Mouse (Mus musculus): Measurements from ENCODE around the gene Hist1h2aa. TPM values are rescaled to one million over a fixed set of nuclear protein-coding genes. Genes with fewer than 3 reads are reported as not detected.

The Hist1h2aa gene
- polyA plus RNA-seq, 1 experiment from 2014 or later, result not detected

GRCm38 (mm10) chr13:23911335-23911734 is 22.9 kb upstream of the Hist1h2aa start:
- H3K36me3 ChIP-seq (ENCODE audit: control insufficient read depth, insufficient read depth), result no peaks in the 10 kb centered on the region
- no peaks in the 10 kb centered on the region for H3K27me3 ChIP-seq (ENCODE audit: control insufficient read depth, insufficient read depth, low read length)
- H3K9me3 ChIP-seq (replicated peaks; ENCODE audit: control insufficient read depth, low read length), result no peaks in the 10 kb centered on the region
- no peak overlapping the region for H3K4me2 ChIP-seq (ENCODE audit: low read depth, low read length)
- ATAC-seq (replicated peaks; ENCODE audit: extremely low read depth, insufficient read depth, low FRiP score), result no peak
- no peak overlapping the region for H3K27ac ChIP-seq (ENCODE audit: low read length)
- WGBS, result 76% methylated on average over 5 of the region's 5 CpGs
- H3K4me3 ChIP-seq (ENCODE audit: low read length), result no peak overlapping the region
- peaks cover 26% of the 10 kb centered on the region for H3K4me1 ChIP-seq (ENCODE audit: control insufficient read depth, insufficient read depth, low read length)
- H3K9ac ChIP-seq (ENCODE audit: low read length), result no peak overlapping the region

GRCm38 (mm10) chr13:23913791-23914306 is 20.4 kb upstream of the Hist1h2aa start:
- no peak overlapping the region for H3K4me2 ChIP-seq (ENCODE audit: low read depth, low read length)
- H3K27me3 ChIP-seq (ENCODE audit: control insufficient read depth, insufficient read depth, low read length), result no peaks in the 10 kb centered on the region
- 14% methylated on average over 6 of the region's 6 CpGs for WGBS
- peaks cover 30% of the 10 kb centered on the region for H3K4me1 ChIP-seq (ENCODE audit: control insufficient read depth, insufficient read depth, low read length)
- H3K27ac ChIP-seq (ENCODE audit: low read length), result peak overlapping the region; percentile 67
- no peak overlapping the region for H3K4me3 ChIP-seq (ENCODE audit: low read length)
- no peak overlapping the region for H3K9ac ChIP-seq (ENCODE audit: low read length)
- no peaks in the 10 kb centered on the region for H3K9me3 ChIP-seq (replicated peaks; ENCODE audit: control insufficient read depth, low read length)
- ATAC-seq (replicated peaks; ENCODE audit: extremely low read depth, insufficient read depth, low FRiP score), result peak; percentile 83
- no peaks in the 10 kb centered on the region for H3K36me3 ChIP-seq (ENCODE audit: control insufficient read depth, insufficient read depth)

GRCm38 (mm10) chr13:23914376-23915167 is 19.7 kb upstream of the Hist1h2aa start, which contains the start of gene Slc17a4:
Gene Slc17a4 (minus strand): TSS chr13:23915009.
- Histone ChIP-seq H3K9me3 (replicated peaks; ENCODE audit: control insufficient read depth, low read length) (no peaks in the 10 kb centered on the region), H3K4me3 (ENCODE audit: low read length) (no peak within 1 kb of the TSS), H3K27me3 (ENCODE audit: control insufficient read depth, insufficient read depth, low read length) (no peaks in the 10 kb centered on the region), H3K4me1 (ENCODE audit: control insufficient read depth, insufficient read depth, low read length) (peaks cover 30% of the 10 kb centered on the region), H3K9ac (ENCODE audit: low read length) (no peak within 1 kb of the TSS), H3K27ac (ENCODE audit: low read length) (peak within 1 kb of the TSS; percentile 67), H3K36me3 (ENCODE audit: control insufficient read depth, insufficient read depth) (no peaks in the 10 kb centered on the region), H3K4me2 (ENCODE audit: low read depth, low read length) (no peak within 1 kb of the TSS)
- peak; percentile 30; the same call in 1 of the 2 replicates for ATAC-seq (replicated peaks; ENCODE audit: extremely low read depth, insufficient read depth, low FRiP score)
- 51% methylated on average over 9 of the region's 9 CpGs for WGBS

- 39% methylated on average over 1 of the region's 1 CpGs for WGBS
- Histone ChIP-seq H3K36me3 (ENCODE audit: control insufficient read depth, insufficient read depth) (no peaks in the 10 kb centered on the region), H3K9me3 (replicated peaks; ENCODE audit: control insufficient read depth, low read length) (no peaks in the 10 kb centered on the region), H3K4me1 (ENCODE audit: control insufficient read depth, insufficient read depth, low read length) (peaks cover 30% of the 10 kb centered on the region), H3K27me3 (ENCODE audit: control insufficient read depth, insufficient read depth, low read length) (no peaks in the 10 kb centered on the region), H3K9ac (ENCODE audit: low read length) (no peak overlapping the region), H3K4me3 (ENCODE audit: low read length) (no peak overlapping the region), H3K27ac (ENCODE audit: low read length) (no peak overlapping the region; the same call in 1 of the 2 replicates), H3K4me2 (ENCODE audit: low read depth, low read length) (no peak overlapping the region)
- 0 out of 2 replicates have a peak, but pooled peaks have one; percentile 41 for ATAC-seq (replicated peaks; ENCODE audit: extremely low read depth, insufficient read depth, low FRiP score)
These were observed 18.1 kb upstream of the Hist1h2aa start for GRCm38 (mm10) chr13:23916132-23916531.

GRCm38 (mm10) chr13:23917674-23918073 is 16.6 kb upstream of the Hist1h2aa start:
- no peak for ATAC-seq (replicated peaks; ENCODE audit: extremely low read depth, insufficient read depth, low FRiP score)
- Histone ChIP-seq H3K4me2 (ENCODE audit: low read depth, low read length) (no peak overlapping the region), H3K4me3 (ENCODE audit: low read length) (no peak overlapping the region), H3K4me1 (ENCODE audit: control insufficient read depth, insufficient read depth, low read length) (peaks cover 30% of the 10 kb centered on the region), H3K36me3 (ENCODE audit: control insufficient read depth, insufficient read depth) (no peaks in the 10 kb centered on the region), H3K27me3 (ENCODE audit: control insufficient read depth, insufficient read depth, low read length) (no peaks in the 10 kb centered on the region), H3K9ac (ENCODE audit: low read length) (no peak overlapping the region), H3K9me3 (replicated peaks; ENCODE audit: control insufficient read depth, low read length) (no peaks in the 10 kb centered on the region), H3K27ac (ENCODE audit: low read length) (no peak overlapping the region)
- WGBS, result 67% methylated on average over 4 of the region's 4 CpGs

- no peak overlapping the region for H3K4me2 ChIP-seq (ENCODE audit: low read depth, low read length)
- H3K9ac ChIP-seq (ENCODE audit: low read length), result no peak overlapping the region
- 0 out of 2 replicates have a peak, but pooled peaks cover 2% of the 10 kb centered on the region for H3K4me1 ChIP-seq (ENCODE audit: control insufficient read depth, insufficient read depth, low read length)
- H3K27me3 ChIP-seq (ENCODE audit: control insufficient read depth, insufficient read depth, low read length), result no peaks in the 10 kb centered on the region
- no peak overlapping the region for H3K4me3 ChIP-seq (ENCODE audit: low read length)
- no peaks in the 10 kb centered on the region for H3K36me3 ChIP-seq (ENCODE audit: control insufficient read depth, insufficient read depth)
- WGBS, result 66% methylated on average over 2 of the region's 2 CpGs
- ATAC-seq (replicated peaks; ENCODE audit: extremely low read depth, insufficient read depth, low FRiP score), result no peak
- H3K27ac ChIP-seq (ENCODE audit: low read length), result no peak overlapping the region
- no peaks in the 10 kb centered on the region for H3K9me3 ChIP-seq (replicated peaks; ENCODE audit: control insufficient read depth, low read length)
These were observed 8.5 kb upstream of the Hist1h2aa start for GRCm38 (mm10) chr13:23925792-23926191.

- ATAC-seq (replicated peaks; ENCODE audit: extremely low read depth, insufficient read depth, low FRiP score), result no peak
- Histone ChIP-seq H3K4me2 (ENCODE audit: low read depth, low read length) (peak overlapping the region; percentile 26; the same call in 1 of the 2 replicates), H3K36me3 (ENCODE audit: control insufficient read depth, insufficient read depth) (no peaks in the 10 kb centered on the region), H3K4me3 (ENCODE audit: low read length) (no peak overlapping the region), H3K27ac (ENCODE audit: low read length) (no peak overlapping the region), H3K27me3 (ENCODE audit: control insufficient read depth, insufficient read depth, low read length) (no peaks in the 10 kb centered on the region), H3K9me3 (replicated peaks; ENCODE audit: control insufficient read depth, low read length) (no peaks in the 10 kb centered on the region), H3K9ac (ENCODE audit: low read length) (no peak overlapping the region), H3K4me1 (ENCODE audit: control insufficient read depth, insufficient read depth, low read length) (0 out of 2 replicates have a peak, but pooled peaks cover 2% of the 10 kb centered on the region)
- 39% methylated on average over 3 of the region's 3 CpGs for WGBS
These were observed 5.6 kb upstream of the Hist1h2aa start for GRCm38 (mm10) chr13:23928637-23929036.

- Histone ChIP-seq H3K9ac (ENCODE audit: low read length) (no peak overlapping the region), H3K4me1 (ENCODE audit: control insufficient read depth, insufficient read depth, low read length) (0 out of 2 replicates have a peak, but pooled peaks cover 2% of the 10 kb centered on the region), H3K4me2 (ENCODE audit: low read depth, low read length) (no peak overlapping the region), H3K27ac (ENCODE audit: low read length) (no peak overlapping the region), H3K9me3 (replicated peaks; ENCODE audit: control insufficient read depth, low read length) (no peaks in the 10 kb centered on the region), H3K36me3 (ENCODE audit: control insufficient read depth, insufficient read depth) (no peaks in the 10 kb centered on the region), H3K4me3 (ENCODE audit: low read length) (no peak overlapping the region), H3K27me3 (ENCODE audit: control insufficient read depth, insufficient read depth, low read length) (no peaks in the 10 kb centered on the region)
- no peak for ATAC-seq (replicated peaks; ENCODE audit: extremely low read depth, insufficient read depth, low FRiP score)
- WGBS, result 81% methylated on average over 9 of the region's 9 CpGs
These were observed 3.8 kb upstream of the Hist1h2aa start for GRCm38 (mm10) chr13:23930461-23930860.

- H3K9ac ChIP-seq (ENCODE audit: low read length), result no peak overlapping the region
- H3K4me1 ChIP-seq (ENCODE audit: control insufficient read depth, insufficient read depth, low read length), result 0 out of 2 replicates have a peak, but pooled peaks cover 2% of the 10 kb centered on the region
- H3K27me3 ChIP-seq (ENCODE audit: control insufficient read depth, insufficient read depth, low read length), result no peaks in the 10 kb centered on the region
- no peaks in the 10 kb centered on the region for H3K9me3 ChIP-seq (replicated peaks; ENCODE audit: control insufficient read depth, low read length)
- no peak for ATAC-seq (replicated peaks; ENCODE audit: extremely low read depth, insufficient read depth, low FRiP score)
- no peaks in the 10 kb centered on the region for H3K36me3 ChIP-seq (ENCODE audit: control insufficient read depth, insufficient read depth)
- H3K27ac ChIP-seq (ENCODE audit: low read length), result no peak overlapping the region
- H3K4me3 ChIP-seq (ENCODE audit: low read length), result no peak overlapping the region
- 70% methylated on average over 11 of the region's 11 CpGs for WGBS
- H3K4me2 ChIP-seq (ENCODE audit: low read depth, low read length), result no peak overlapping the region
These were observed 3.4 kb upstream of the Hist1h2aa start for GRCm38 (mm10) chr13:23930904-23931303.

All from heart, embryonic 16.5 days (tissue).